Mouse (Mus musculus) A20 (cell line): ENCODE results near the gene Gsg1l.

Experiments used
- DNase-seq: peaks from one replicate; pipeline ENCODE4 v3.0.0-alpha.2; 2011; ENCODE audit warnings: low read depth, low spot score

Gene Gsg1l

DNA sequence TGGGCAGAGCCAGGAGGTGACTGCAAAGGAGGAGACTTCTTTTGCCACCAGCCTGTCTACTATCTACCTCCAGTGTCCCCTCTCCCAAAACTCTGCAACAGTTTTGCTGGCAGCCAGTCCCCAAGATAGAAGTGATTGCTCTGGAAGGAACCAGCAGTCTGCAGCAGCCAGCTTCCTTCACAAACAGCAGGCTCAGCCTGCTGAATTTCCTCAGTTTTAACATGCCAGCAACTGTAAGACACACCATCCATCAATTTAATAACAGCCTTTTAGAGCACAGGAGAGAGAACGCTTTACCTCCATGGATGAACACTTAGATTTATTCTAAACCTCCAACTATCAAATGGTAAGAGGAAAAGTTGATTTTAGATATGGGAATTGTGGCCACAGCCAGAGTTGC, 218.2 kb downstream of the Gsg1l start:
- DNase-seq, result no peak

DNA sequence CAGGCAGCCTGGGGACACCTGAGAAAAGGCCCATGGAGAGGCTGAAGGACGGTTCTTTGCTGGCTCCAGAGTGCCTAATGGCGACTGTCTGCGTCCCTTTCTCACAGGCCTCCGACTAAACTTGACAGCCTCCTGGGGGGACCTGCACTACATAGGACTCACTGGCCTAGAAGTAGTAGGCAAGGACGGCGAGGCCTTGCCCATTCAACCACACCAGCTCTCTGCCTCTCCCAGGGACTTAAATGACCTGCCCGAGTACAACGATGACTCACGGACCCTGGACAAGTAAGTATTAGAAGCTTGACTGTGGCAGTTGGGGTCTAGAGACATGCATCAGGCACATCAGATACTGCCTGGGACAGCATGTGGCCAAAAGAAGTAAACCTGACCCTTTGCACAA, 221.8 kb downstream of the Gsg1l start:
- DNase-seq, result no peak

DNA sequence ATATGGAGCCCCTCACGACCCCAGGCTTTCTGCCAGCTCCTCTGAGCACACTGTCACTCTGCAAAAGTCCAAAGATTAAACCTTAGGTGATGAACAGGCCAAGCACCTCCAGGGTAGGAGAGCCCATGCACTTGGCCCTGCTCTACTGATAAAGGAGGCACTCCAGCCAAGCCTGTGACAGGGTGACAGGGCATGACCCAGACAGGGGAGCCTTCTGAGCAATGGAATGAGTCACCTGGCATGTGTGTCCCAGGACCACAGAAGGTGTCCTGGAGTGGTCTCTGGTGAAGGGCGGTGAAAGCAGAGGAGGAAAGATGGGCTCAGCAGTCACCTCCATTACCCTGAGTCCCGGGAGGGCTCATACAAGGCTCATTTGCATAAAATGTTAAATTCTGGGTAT, 222.6 kb downstream of the Gsg1l start:
- DNase-seq, result no peak

DNA sequence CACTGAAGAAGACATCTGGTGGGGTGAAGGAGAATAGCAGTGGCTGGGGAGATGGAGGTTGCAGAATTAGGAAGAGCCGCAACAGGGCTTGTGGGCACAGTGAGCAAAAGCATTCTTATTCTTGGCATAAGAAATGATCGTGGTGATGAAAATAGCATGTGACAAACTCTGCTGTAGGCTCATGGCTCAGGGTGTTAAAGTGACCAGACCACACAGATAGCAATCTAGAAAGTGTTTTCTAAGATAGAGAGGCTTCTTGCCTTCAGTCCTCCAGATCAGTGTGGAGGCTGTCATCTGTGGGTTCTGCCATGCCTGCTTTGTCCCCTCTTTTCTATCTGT, 234.7 kb downstream of the Gsg1l start:
- no peak for DNase-seq

DNA sequence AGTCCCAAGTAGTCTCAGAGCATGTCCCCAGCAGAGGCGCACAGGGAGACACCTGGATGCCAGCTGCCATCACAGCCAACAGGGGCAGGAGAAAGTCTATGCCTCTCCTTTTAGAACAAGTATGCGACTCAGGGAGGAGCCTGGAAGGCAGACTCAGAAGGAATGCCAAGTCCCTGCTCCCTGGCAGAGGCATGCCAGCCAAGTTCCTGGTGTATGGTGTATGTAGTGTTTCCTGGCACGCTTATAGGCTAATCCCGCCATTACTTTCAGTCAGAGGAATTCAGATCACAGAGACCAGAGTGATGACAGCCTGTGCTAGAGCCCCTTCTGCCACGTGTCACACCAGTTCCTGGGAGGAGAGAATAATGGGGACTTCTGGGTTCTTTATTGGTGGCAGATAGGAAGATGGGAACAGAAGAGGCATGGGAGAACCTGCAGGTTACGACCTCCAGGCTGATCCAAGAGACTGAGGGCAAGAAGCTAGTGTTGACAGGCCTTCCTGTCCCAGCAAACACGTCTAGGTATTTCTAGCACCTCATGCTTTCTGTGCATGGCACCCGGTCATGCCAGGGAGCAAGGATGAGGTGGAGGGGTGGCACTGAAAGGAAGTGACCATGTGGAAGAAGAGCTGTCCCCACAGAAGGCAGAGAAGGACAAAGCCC, 235.2 kb downstream of the Gsg1l start:
- no peak for DNase-seq

DNA sequence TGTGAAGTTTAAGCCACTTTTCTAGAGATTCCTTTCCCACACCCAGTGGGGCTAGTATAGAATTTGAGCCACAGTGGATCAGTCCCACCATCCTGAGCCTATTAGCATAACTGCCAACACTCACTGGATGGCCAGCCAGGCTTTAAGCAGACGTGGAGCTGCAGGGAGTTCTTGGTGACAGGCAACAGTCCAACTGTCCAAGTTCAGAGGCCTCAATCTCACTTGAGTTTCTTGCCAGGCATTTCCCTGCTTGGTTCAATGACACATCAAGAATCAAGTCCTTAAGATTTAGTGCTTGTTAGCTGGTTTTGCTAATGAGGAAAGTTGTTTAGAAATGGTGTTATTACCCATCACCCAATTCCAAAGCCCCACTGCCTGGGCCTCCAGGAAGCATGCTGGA, 236.6 kb downstream of the Gsg1l start:
- DNase-seq, result no peak

DNA sequence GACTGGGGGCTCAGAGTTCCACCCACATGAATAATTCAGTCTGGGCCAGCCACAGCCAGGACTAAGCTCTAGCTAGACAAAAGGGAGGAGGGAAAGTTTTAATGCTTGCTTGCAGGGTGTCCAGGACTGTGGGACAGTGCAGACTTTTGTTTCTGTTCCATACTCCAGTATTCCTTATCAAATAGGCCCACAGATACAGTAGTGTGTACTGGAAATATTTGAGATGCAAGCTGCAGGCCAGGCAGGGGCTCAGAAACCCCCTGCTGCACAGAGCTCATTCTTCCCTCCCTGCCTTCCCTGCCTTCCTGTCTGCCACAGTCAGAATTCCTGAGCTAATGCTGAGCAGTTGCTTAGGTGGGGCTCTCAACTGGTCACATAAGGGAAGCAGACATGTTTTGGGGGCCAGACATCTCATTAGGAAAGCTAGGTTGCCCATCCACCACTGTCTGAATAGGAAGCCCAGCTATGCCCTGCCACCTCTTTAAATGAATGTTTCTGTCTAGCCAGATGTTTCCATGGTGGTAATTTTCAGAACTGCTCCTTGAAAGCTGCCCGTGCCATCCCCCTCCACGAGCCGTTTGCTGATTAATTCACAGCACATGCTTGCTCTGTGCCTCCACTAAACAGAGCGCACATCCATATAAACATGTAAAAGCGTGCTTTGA, 244.0 kb downstream of the Gsg1l start:
- DNase-seq, result no peak

DNA sequence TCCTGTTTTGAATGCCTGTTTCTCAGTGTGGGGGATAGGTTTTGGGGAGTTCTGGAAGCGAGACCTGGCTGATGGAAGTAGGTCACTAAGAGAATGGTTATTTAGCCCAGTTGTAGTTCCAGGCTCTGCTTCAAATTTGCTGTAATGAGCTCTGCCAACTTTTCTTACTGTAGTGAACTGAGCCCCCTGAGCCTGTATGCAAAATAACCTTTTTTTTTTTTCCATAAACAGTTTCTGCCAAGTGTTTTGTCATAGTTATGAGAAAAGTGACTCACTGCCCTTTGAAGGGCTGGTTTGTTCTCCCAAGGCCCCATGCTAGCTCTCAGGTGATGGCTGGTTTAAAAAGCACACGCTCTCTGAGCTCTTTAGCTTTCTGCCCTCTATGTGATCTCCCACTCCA, 248.7 kb downstream of the Gsg1l start:
- no peak for DNase-seq

DNA sequence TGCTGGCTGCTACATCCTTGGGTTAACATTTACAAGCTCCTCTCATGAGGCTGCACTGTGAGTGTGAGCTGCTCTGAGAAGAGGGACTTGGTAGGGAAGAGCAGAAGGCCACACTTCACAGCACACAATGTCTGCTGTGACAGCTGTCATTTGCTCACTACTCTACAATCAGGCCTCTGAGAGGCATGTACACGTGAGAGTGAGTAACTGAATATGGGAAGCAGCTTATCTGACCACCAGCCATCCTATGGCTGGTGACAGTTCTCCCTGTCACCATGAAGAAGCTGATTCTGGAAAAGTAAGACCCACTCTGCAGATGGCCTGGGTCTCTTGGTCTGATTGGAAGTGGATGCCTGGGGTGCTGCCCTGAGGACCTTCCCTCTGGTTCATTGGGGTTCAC, 249.4 kb downstream of the Gsg1l start:
- DNase-seq, result no peak

DNA sequence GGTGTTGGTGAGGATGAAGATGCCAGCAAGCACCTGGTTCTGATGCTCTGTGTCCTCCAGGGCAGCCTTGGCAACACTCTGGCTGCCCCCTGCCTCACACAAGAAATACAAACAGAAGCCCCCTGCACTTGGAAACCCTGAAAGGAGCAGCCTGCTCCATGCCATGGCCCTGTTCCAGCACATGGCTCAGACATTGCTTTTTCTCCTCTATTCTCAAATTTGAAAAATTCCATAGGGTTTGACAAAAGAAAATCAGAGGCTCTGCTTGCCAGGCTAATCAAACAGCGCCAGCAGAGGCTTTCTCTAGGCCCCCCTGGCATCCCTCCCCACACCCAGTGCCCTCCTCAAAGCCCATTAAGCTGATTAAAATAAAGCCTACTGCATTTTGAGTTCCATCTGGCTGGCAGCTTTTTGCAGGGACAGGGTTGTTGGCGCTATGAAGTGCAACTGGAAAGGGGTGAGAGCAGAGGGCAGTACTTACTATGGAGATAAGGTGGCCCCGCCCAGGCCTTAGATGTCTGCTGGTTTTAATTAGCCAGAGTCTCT, 253.0 kb downstream of the Gsg1l start:
- no peak for DNase-seq

DNA sequence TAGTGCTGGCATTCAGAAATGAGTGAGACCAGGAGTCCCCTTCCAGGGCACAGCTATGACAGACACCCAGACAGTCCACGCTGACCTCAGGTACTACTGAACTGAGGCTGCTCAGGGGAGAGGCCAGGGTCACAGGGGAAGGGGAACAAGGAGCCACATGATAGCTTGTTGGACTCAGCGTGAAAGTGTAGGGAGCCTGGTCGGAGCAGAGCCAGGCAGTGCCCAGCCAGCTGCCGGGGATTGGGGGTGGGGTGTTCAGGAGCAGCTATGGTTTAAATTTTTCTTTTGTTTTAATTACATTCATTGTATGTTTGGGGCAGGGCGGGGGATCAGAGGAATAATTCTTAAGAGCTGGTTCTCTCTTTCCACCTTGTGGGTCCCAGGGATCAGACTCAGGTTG, 253.7 kb downstream of the Gsg1l start:
- DNase-seq, result no peak
